Mouse (Mus musculus) MEL (cell line): ENCODE data around the gene Tmem95. TPM values are rescaled to one million over a fixed set of nuclear protein-coding genes. Genes with fewer than 3 reads are reported as not detected.

Source experiments
- DNase-seq: peaks from one replicate; pipeline ENCODE4 v3.0.0; 2011; ENCODE audit warnings: low read depth, low spot score
- H3K27ac ChIP-seq: 2 replicates; pipeline ENCODE4 v1.5.1; 2012; ENCODE audit warnings: low read depth, mild to moderate bottlenecking, control low read depth, low read length, moderate library complexity; ENCODE audit not compliant: control insufficient read depth
- H3K27me3 ChIP-seq, 2 experiments: fragments of 150-350 bp in 1 of 2; sonication (generic) in 1 of 2; 2 replicates each; pipeline ENCODE4 v1.6.1; 2012; ENCODE audit warnings: low read length in 2 of 2, mild to moderate bottlenecking in 2 of 2, improper control_type of control experiment in 1 of 2, moderate library complexity in 1 of 2; ENCODE audit not compliant: insufficient read depth in 2 of 2, control insufficient read depth in 1 of 2
- H3K36me3 ChIP-seq, 2 experiments: 2 replicates each; pipeline ENCODE4 v1.6.1; 2012 to 2014; ENCODE audit warnings: low read length in 2 of 2, improper control_type of control experiment in 1 of 2, inconsistent platforms in 1 of 2, mild to moderate bottlenecking in 1 of 2; ENCODE audit not compliant: insufficient read depth in 2 of 2, control insufficient read depth in 1 of 2
- H3K4me1 ChIP-seq, 2 experiments: fragments of 150-350 bp in 1 of 2; sonication (generic) in 1 of 2; 2 replicates each; pipeline ENCODE4 v1.6.1; 2012; ENCODE audit warnings: low read length in 2 of 2, improper control_type of control experiment in 1 of 2, mild to moderate bottlenecking in 1 of 2; ENCODE audit not compliant: insufficient read depth in 2 of 2, control insufficient read depth in 1 of 2
- H3K4me3 ChIP-seq, 2 experiments: fragments of 150-350 bp in 1 of 2; sonication (generic) in 1 of 2; 2 replicates each; pipeline ENCODE4 v1.5.1; 2012; ENCODE audit warnings: low read depth in 2 of 2, low read length in 2 of 2, mild to moderate bottlenecking in 2 of 2, moderate library complexity in 2 of 2, control low read depth in 1 of 2, improper control_type of control experiment in 1 of 2; ENCODE audit not compliant: control insufficient read depth in 1 of 2, insufficient read depth in 1 of 2
- H3K79me2 ChIP-seq: 2 replicates; pipeline ENCODE4 v1.6.1; 2012; ENCODE audit warnings: mild to moderate bottlenecking, low read length, moderate library complexity; ENCODE audit not compliant: control insufficient read depth, poor library complexity, insufficient read depth
- H3K9ac ChIP-seq: 2 replicates; pipeline ENCODE4 v1.6.1; 2012; ENCODE audit warnings: low read depth, mild to moderate bottlenecking, control low read depth, low read length, moderate library complexity; ENCODE audit not compliant: control insufficient read depth, poor library complexity, severe bottlenecking
- H3K9me3 ChIP-seq: fragments of 150-350 bp; sonication (generic); replicated peaks from 2 replicates; pipeline ENCODE4 v1.6.1; 2012; ENCODE audit warnings: mild to moderate bottlenecking, low read length, improper control_type of control experiment, moderate library complexity; ENCODE audit not compliant: insufficient read depth
- CHD1 ChIP-seq: IDR thresholded peaks from 2 replicates; pipeline ENCODE4 v1.6.1; 2012; ENCODE audit warnings: low read depth, mild to moderate bottlenecking, inconsistent platforms, low read length, improper control_type of control experiment
- ELF1 ChIP-seq: IDR thresholded peaks from 2 replicates; pipeline ENCODE4 v1.6.1; 2014; ENCODE audit warnings: low read depth, mild to moderate bottlenecking, inconsistent platforms, low read length, improper control_type of control experiment, moderate library complexity
- EP300 ChIP-seq, 2 experiments: IDR thresholded peaks; 2 replicates each; pipeline ENCODE4 v1.6.1; 2011; ENCODE audit warnings: improper control_type of control experiment in 2 of 2, low read length in 2 of 2, low read depth in 1 of 2, mild to moderate bottlenecking in 1 of 2
- ETS1 ChIP-seq: IDR thresholded peaks from 2 replicates; pipeline ENCODE4 v1.6.1; 2012; ENCODE audit warnings: low read depth, mild to moderate bottlenecking, inconsistent platforms, low read length, improper control_type of control experiment, moderate library complexity
- MAFK ChIP-seq: IDR thresholded peaks from 2 replicates; pipeline ENCODE4 v1.6.1; 2011; ENCODE audit warnings: low read depth, mild to moderate bottlenecking, low read length, improper control_type of control experiment, borderline replicate concordance
- MAX ChIP-seq: IDR thresholded peaks from 2 replicates; pipeline ENCODE4 v1.6.1; 2011; ENCODE audit warnings: low read length, improper control_type of control experiment
- MAZ ChIP-seq: IDR thresholded peaks from 2 replicates; pipeline ENCODE4 v1.6.1; 2012; ENCODE audit warnings: low read depth, mild to moderate bottlenecking, inconsistent platforms, low read length, improper control_type of control experiment
- NRF1 ChIP-seq: IDR thresholded peaks from 2 replicates; pipeline ENCODE4 v1.6.1; 2014; ENCODE audit warnings: low read depth, mild to moderate bottlenecking, inconsistent platforms, low read length, improper control_type of control experiment, moderate library complexity; ENCODE audit not compliant: poor library complexity, insufficient read depth, severe bottlenecking
- POLR2AphosphoS2 ChIP-seq: IDR thresholded peaks from 2 replicates; pipeline ENCODE4 v1.6.1; 2011; ENCODE audit warnings: low read length, improper control_type of control experiment
- POLR2AphosphoS5 ChIP-seq: IDR thresholded peaks from 2 replicates; pipeline ENCODE4 v1.6.1; 2012; ENCODE audit warnings: low read depth, borderline replicate concordance, mild to moderate bottlenecking, inconsistent platforms, low read length, moderate library complexity, mixed read lengths
- RAD21 ChIP-seq: IDR thresholded peaks from 2 replicates; pipeline ENCODE4 v1.6.1; 2011; ENCODE audit warnings: mild to moderate bottlenecking, low read depth, low read length, improper control_type of control experiment
- RCOR1 ChIP-seq: IDR thresholded peaks from 2 replicates; pipeline ENCODE4 v1.6.1; 2012; ENCODE audit warnings: low read depth, mild to moderate bottlenecking, inconsistent platforms, low read length, improper control_type of control experiment
- TBP ChIP-seq: IDR thresholded peaks from 2 replicates; pipeline ENCODE4 v1.8.0; 2011; ENCODE audit warnings: low read depth, low read length, improper control_type of control experiment
- UBTF ChIP-seq: IDR thresholded peaks from 2 replicates; pipeline ENCODE4 v1.6.1; 2012; ENCODE audit warnings: low read depth, mild to moderate bottlenecking, inconsistent platforms, low read length, improper control_type of control experiment, moderate library complexity, borderline replicate concordance; ENCODE audit not compliant: insufficient read depth
- USF1 ChIP-seq: IDR thresholded peaks from 2 replicates; pipeline ENCODE4 v1.6.1; 2014; ENCODE audit warnings: low read depth, mild to moderate bottlenecking, inconsistent platforms, low read length, improper control_type of control experiment, moderate library complexity
- ZC3H11A ChIP-seq: IDR thresholded peaks from 2 replicates; pipeline ENCODE4 v1.6.1; 2012; ENCODE audit warnings: low read depth, mild to moderate bottlenecking, inconsistent platforms, low read length, improper control_type of control experiment
- ZNF384 ChIP-seq: IDR thresholded peaks from 2 replicates; pipeline ENCODE4 v1.6.1; 2012; ENCODE audit warnings: low read depth, mild to moderate bottlenecking, inconsistent platforms, low read length, improper control_type of control experiment
- polyA plus RNA-seq, 2 experiments: library from polyadenylated mRNA; stranded (reverse) in 1 of 2; unstranded in 1 of 2; fragments of >175 nt in 1 of 2; fragments of >200 nt in 1 of 2; gene quantifications; 2 replicates each; pipeline versions ENCODE4 v1.2.1 to v1.2.4; 2012; ENCODE audit warnings: low replicate concordance in 2 of 2, low read depth in 1 of 2; ENCODE audit not compliant: insufficient read length in 2 of 2, insufficient read depth in 1 of 2, missing spikeins in 1 of 2
- total RNA-seq: library from RNA; depleted of rRNA; stranded (reverse); fragments of 300-350 nt; gene quantifications from 2 replicates; pipeline ENCODE4 v1.2.3, GENCODE M21; 2012

The Tmem95 gene
- total and polyA plus RNA-seq, 3 experiments, result not detected

DNA sequence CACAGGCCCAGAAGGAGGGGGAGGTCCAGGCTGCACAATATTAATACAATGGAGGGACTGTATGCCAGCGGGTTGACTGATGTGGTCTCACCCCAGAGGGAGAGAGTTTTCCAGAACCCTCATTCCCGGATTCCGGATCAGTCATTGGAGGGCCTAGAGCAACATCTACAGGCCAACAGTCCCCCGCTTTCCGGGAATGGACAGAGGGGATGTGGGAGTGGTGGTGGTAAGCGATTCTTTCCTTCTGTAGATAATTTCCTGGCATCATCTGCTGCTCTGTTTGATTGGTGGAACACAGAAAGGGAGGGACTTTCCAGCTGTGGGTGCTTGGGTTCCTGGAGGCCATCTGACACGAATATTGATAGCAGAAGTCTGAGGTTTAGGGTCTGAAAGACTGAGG is 1.6 kb downstream of the Tmem95 start (continued):
- TF ChIP-seq ZNF384 (no peak), MAZ (no peak)
- TF ChIP-seq, all 39 proteins: peak for 10

DNA sequence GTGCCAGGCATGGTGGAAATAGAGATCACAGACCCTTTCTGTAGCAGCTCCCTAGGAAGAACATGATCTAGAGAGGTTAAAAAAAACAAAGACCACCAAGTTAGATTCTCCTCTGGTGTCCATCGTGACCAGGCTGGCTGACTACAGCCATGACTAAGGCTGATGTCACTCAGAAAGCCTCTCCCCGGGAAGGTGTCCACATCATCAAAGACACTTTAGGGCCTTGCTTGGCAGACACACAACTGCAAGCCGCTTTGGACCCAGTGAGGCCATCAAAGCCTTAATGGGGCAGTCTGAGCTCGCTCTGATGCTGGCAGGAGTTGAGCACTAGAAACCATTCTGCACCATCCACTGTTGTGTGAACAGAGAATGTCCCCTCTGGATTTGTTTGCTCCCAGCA is 5.4 kb downstream of the Tmem95 start:
- no peak for TF ChIP-seq ZNF384
- no peak for TF ChIP-seq EP300 (IDR thresholded peaks at IDR 0.05; ENCODE audit: low read depth in 1 of 2, low read length in 2 of 2)
- no peak for TF ChIP-seq ELF1
- no peak for TF ChIP-seq POLR2AphosphoS2
- TF ChIP-seq ETS1, result no peak
- no peak for TF ChIP-seq RCOR1
- TF ChIP-seq UBTF, result no peak
- no peak for TF ChIP-seq RAD21
- no peak for TF ChIP-seq MAX
- TF ChIP-seq USF1, result no peak
- no peak for TF ChIP-seq ZC3H11A
- TF ChIP-seq POLR2AphosphoS5, result no peak
- TF ChIP-seq NRF1, result no peak
- no peak for TF ChIP-seq CHD1
- TF ChIP-seq TBP, result no peak
- TF ChIP-seq, all 39 proteins: peak for 0
- H3K9me3 ChIP-seq, result no peaks in the 10 kb centered on the region
- H3K79me2 ChIP-seq, result no peaks in the 10 kb centered on the region
- H3K4me1 ChIP-seq, result peaks cover 2 to 20% of the 10 kb centered on the region in 2 experiments; a peak in 3 of 4 replicates
- H3K27ac ChIP-seq, result no peak overlapping the region
- H3K4me3 ChIP-seq, result no peak overlapping the region
- no peak overlapping the region for H3K9ac ChIP-seq
- no peaks in the 10 kb centered on the region; a peak in 1 of 4 replicates for H3K27me3 ChIP-seq
- peaks cover 0 to 11% of the 10 kb centered on the region in 2 experiments; a peak in 2 of 4 replicates for H3K36me3 ChIP-seq
- DNase-seq, result no peak

DNA sequence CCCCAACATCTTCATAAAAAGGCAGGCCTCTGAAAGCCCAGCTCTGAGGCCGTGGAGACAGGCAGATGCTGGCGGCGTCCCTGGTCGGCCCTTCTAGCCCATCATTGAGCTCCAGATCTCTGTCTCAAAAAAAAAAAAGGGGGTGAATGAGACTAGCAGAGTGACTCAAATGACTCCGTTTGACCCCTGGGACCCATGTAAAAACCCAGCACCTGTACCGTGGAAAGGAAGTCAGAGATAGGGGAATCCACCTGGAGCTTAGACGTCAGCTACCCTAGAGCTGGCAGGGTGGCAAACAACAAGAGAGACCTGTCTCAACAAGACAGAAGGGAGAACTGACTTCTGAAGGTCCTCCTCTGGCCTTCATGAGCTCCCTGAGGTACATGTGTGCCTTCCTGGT is 6.0 kb downstream of the Tmem95 start:
- Histone ChIP-seq H3K27ac (no peak overlapping the region), H3K79me2 (no peaks in the 10 kb centered on the region), H3K27me3 (no peaks in the 10 kb centered on the region; a peak in 1 of 4 replicates), H3K36me3 (peaks cover 0 to 8% of the 10 kb centered on the region in 2 experiments; a peak in 2 of 4 replicates), H3K9ac (no peak overlapping the region), H3K4me3 (no peak overlapping the region), H3K9me3 (no peaks in the 10 kb centered on the region), H3K4me1 (peaks cover 2 to 20% of the 10 kb centered on the region in 2 experiments; a peak in 3 of 4 replicates)
- DNase-seq, result no peak
- TF ChIP-seq ZNF384 (0 out of 2 replicates have a peak, but pooled peaks have one; percentile 29), MAFK (no peak)
